Mouse (Mus musculus) spleen, adult 2 months (tissue): Measurements from ENCODE around the gene Wdr83.

ENCODE experiments used
- CTCF ChIP-seq: fragments of 200-500 bp; IDR thresholded peaks from 2 replicates; pipeline ENCODE4 v1.5.1; 2011; ENCODE audit warnings: mild to moderate bottlenecking, inconsistent platforms; ENCODE audit not compliant: insufficient read depth, insufficient read length, insufficient replicate concordance; ENCODE audit errors: extremely low read depth
- POLR2A ChIP-seq: fragments of 200-500 bp; IDR thresholded peaks from 2 replicates; pipeline ENCODE4 v1.6.1; 2011; ENCODE audit warnings: low read depth, low read length, inconsistent platforms

DNA sequence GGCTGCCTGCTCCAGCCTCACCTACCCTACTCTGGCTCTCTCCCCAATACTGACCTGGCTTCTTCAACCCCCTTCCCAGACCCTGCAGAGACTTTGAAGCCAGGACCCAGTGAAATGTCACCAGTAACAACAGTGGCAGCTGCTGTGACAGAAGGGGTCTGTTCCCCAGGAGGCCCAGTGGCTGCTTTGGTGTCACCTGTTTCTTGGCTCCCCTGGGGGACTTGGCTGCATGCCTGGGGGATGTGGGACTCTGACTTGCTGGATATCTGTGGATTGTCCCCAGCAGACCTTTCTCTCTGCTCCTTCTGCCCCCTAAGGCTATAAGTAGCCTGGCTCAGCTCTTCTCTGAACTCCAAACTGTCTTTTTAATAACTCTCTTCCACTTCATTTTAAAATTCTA is 13.1 kb downstream of the Wdr83 start, which contains the start of gene Gm5741:
- TF ChIP-seq CTCF, result no peak
- TF ChIP-seq POLR2A, result no peak
